Mouse (Mus musculus) liver, embryonic 12.5 days (tissue): ENCODE results near the gene Acbd6. TPM values are rescaled to one million over a fixed set of nuclear protein-coding genes. Genes with fewer than 3 reads are reported as not detected.

Source experiments
- ATAC-seq: fragments of 200-750 bp; cut with Nextera tagmentation; 2 replicates; pipeline ENCODE4 v1.8.0; 2017; ENCODE audit warnings: moderate number of reproducible peaks, mild to moderate bottlenecking, moderate library complexity
- H3K27ac ChIP-seq: fragments of 300-500 bp; sonication (generic); 2 replicates; pipeline ENCODE4 v1.5.1; 2016; ENCODE audit warnings: mild to moderate bottlenecking
- H3K27me3 ChIP-seq: fragments of 300-500 bp; sonication (generic); replicated peaks from 2 replicates; pipeline ENCODE4 v1.6.1; 2016; ENCODE audit warnings: mild to moderate bottlenecking, moderate library complexity
- H3K36me3 ChIP-seq: fragments of 300-500 bp; sonication (generic); 2 replicates; pipeline ENCODE4 v1.6.1; 2016; ENCODE audit warnings: mild to moderate bottlenecking, moderate library complexity
- H3K4me1 ChIP-seq: fragments of 300-500 bp; sonication (generic); 2 replicates; pipeline ENCODE4 v1.6.1; 2016
- H3K4me2 ChIP-seq: fragments of 300-500 bp; sonication (generic); 2 replicates; pipeline ENCODE4 v1.6.1; 2016; ENCODE audit warnings: mild to moderate bottlenecking, moderate library complexity
- H3K4me3 ChIP-seq: fragments of 300-500 bp; sonication (generic); 2 replicates; pipeline ENCODE4 v1.5.1; 2016; ENCODE audit warnings: mild to moderate bottlenecking, moderate library complexity
- H3K9ac ChIP-seq: fragments of 300-500 bp; sonication (generic); 2 replicates; pipeline ENCODE4 v1.6.1; 2016; ENCODE audit warnings: mild to moderate bottlenecking, moderate library complexity
- H3K9me3 ChIP-seq: fragments of 300-500 bp; sonication (generic); replicated peaks from 2 replicates; pipeline ENCODE4 v1.6.1; 2016; ENCODE audit warnings: mild to moderate bottlenecking, moderate library complexity
- WGBS: fragments of 180-500 bp; shearing (Covaris S2); methylation state at CpG from one replicate; pipeline ENCODE4 v1.1.7; 2016; ENCODE audit not compliant: insufficient replicate concordance; 5-methylcytosine and 5-hydroxymethylcytosine counted together
- polyA plus RNA-seq: library from polyadenylated mRNA; unstranded; fragments of >200 nt; fragmentation: Nextera tagmentation; extraction: Ambion mirVana; gene quantifications from 2 replicates; pipeline ENCODE4 v1.2.1, GENCODE M21; 2016

Acbd6 gene
- polyA plus RNA-seq, 1 experiment from 2014 or later = 88.9 TPM

DNA sequence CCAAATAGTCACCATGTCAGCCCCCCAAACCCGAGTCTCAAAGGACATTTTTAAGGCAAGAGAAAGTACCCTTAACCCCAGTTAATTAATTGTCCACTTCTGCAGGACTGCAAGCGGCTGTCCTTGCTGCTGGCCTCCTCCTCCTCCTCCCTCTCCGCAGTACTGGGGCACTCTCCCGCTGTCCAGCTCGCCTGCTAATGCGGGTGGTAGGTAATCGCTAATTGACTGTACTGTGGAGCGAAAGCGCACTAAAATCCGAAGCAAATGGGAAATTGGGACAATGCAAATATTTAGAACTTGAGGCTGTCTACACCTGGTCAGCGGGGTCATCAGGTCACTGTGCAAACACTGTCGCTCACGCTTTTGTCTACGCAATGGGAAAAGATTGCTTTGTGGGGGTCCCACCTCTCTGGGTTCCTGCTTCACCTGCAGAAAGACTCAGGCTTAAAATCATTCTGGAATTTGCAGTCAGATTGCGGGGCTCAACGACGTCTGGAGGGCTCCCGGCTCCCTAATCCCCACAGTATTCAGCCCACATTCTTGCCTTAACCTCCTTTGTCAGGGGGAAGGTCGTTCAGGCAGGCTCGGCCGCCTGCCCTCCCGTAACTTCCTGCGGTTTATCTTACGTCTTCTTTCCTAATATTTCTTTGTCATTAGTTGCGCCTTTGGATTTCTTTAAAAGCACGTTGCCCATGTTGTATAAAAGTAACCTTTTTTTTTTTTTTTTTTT, 178.3 kb downstream of the Acbd6 start:
- Histone ChIP-seq H3K27ac (no peak overlapping the region), H3K4me2 (no peak overlapping the region), H3K9me3 (no peaks in the 10 kb centered on the region), H3K9ac (no peak overlapping the region), H3K27me3 (peaks cover 99% of the 10 kb centered on the region), H3K4me1 (peaks cover 8% of the 10 kb centered on the region; the same call in 1 of the 2 replicates), H3K36me3 (no peaks in the 10 kb centered on the region), H3K4me3 (no peak overlapping the region)
- no peak for ATAC-seq
- WGBS = 2% methylated on average over 26 of the region's 26 CpGs

DNA sequence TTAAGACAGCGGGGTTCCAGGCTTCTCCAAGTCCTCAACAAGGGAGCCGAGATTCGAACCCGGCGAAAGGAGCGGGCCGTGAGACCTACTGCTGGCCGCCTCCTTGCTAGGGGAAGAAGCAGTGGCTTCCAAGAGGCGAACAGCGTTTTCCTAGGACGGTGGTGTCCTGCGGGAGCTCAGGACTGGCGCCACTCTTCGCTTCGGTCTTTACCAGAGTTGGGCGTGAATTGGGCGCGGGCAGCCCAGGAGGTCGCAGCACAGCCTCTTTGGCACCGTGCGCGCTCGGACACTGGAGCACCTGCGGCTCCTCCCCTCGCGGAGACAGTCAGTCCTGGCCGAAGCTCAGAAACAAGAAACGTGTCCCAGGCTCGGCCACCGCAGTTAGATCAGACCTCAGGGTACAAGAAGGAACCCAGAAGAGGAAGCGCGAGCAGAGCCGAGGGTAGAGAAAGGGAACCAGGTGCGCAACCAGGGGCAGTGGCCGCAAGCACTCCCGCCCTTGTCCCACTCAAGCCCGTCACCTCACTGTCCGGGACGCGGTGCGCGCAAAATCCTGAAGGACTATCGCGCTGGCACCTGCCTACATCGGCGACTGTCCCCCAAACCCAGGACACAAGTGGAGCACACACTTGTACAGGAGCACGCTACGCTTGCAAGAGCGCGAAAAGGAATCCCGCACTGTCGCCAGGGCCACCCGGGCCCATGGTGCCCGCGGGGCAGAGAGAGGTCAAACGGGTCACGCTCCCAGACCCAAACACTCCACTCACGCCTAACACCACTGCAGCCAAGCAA, 179.3 kb downstream of the Acbd6 start:
- H3K36me3 ChIP-seq = no peaks in the 10 kb centered on the region
- H3K4me3 ChIP-seq = no peak overlapping the region; the same call in 1 of the 2 replicates
- H3K4me1 ChIP-seq = peaks cover 14% of the 10 kb centered on the region
- under 1% methylated on average over 58 of the region's 58 CpGs for WGBS
- no peak for ATAC-seq
- H3K27me3 ChIP-seq = peaks cover 99% of the 10 kb centered on the region
- H3K4me2 ChIP-seq = peak overlapping the region; percentile 19; the same call in 1 of the 2 replicates
- no peaks in the 10 kb centered on the region for H3K9me3 ChIP-seq
- no peak overlapping the region for H3K27ac ChIP-seq
- no peak overlapping the region for H3K9ac ChIP-seq

DNA sequence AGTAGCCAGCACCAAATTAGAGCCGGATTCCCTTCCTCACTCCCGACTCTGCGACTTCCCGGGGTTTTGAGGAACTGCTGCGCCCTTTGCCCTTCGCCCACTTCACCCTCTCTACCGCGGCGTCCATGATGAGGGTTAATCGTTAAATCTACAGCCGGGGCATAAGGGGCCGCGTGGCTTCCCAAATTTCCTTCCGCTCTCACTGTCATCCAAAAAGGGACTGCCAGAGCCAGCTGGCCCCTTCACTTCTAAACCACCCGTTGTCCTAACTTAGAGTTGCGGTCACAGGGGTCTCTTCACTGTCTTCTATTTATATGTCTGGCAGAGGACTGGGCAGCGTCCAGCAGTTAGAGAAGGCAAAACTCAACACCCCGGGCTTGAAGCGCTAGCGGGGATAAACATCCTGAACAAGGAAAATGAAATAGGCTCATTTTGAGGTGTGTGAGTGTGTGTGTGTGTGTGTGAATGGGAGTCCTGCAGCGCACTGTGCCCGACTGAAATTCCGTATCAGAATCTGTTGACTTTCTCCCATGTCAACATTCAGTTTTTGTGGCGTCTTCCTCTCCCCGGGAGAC, 180.0 kb downstream of the Acbd6 start:
- H3K9me3 ChIP-seq = no peaks in the 10 kb centered on the region
- ATAC-seq = no peak
- H3K4me2 ChIP-seq = peak overlapping the region; percentile 19; the same call in 1 of the 2 replicates
- H3K27me3 ChIP-seq = peaks cover 99% of the 10 kb centered on the region
- H3K27ac ChIP-seq = no peak overlapping the region
- peaks cover 21% of the 10 kb centered on the region for H3K4me1 ChIP-seq
- WGBS = 1% methylated on average over 25 of the region's 25 CpGs
- no peak overlapping the region for H3K4me3 ChIP-seq
- no peaks in the 10 kb centered on the region for H3K36me3 ChIP-seq
- H3K9ac ChIP-seq = no peak overlapping the region

Other genes starting within 250 kb of the Acbd6 start
- 6.7 and 6.9 TPM in 2 replicates for gene Xpr1, start 140.7 kb upstream of the Acbd6 start, polyA plus RNA-seq
- gene Lhx4, start 193.6 kb downstream of the Acbd6 start, polyA plus RNA-seq = not detected in 2 replicates